In genomic region chr11:102819783-102820385, GRCm38 (mm10) we compare ENCODE assay signal across 10 mouse cellular contexts. TPM values are rescaled to one million over a fixed set of nuclear protein-coding genes. Genes with fewer than 3 reads are reported as not detected.
DNase-seq lines count a peak whose midpoint lies in the region; ATAC-seq and TF ChIP-seq lines count a peak whose summit lies in the region.
"Had no signal": no experiment of that assay in that cellular context is flagged by ENCODE, and none has a peak within 500 bp of the region (broad histone marks: within the 10 kb centered on the region; RNA-seq: fewer than 3 reads in every experiment).

No protein-coding gene starts in this region.

- intact Hi-C loops in heart, postnatal 10 days (cut with DNase I): no loop called here

- no peaks in the 10 kb centered on the region for H3K36me3 ChIP-seq in heart, embryonic 15.5 days
- H3K36me3 ChIP-seq in ES-E14 (ENCODE audit: control insufficient read depth, insufficient read depth, low read length, poor library complexity, severe bottlenecking): no peaks in the 10 kb centered on the region
- no peaks in the 10 kb centered on the region for H3K36me3 ChIP-seq in forebrain, embryonic 14.5 days (ENCODE audit: control insufficient read depth, insufficient read depth, low read length)
- H3K36me3 ChIP-seq in liver, embryonic 15.5 days (replicated peaks): no peaks in the 10 kb centered on the region

- H3K9me3 ChIP-seq in heart, embryonic 15.5 days (replicated peaks): no peaks in the 10 kb centered on the region
- H3K9me3 ChIP-seq in ES-E14 (ENCODE audit: control insufficient read depth, insufficient read depth, low read depth, low read length): no peaks in the 10 kb centered on the region
- no peaks in the 10 kb centered on the region for H3K9me3 ChIP-seq in forebrain, embryonic 14.5 days (replicated peaks; ENCODE audit: control insufficient read depth, low read length)
- no peaks in the 10 kb centered on the region for H3K9me3 ChIP-seq in liver, embryonic 15.5 days (replicated peaks)

- peak overlapping the region; percentile 89 for H3K4me2 ChIP-seq in heart, embryonic 15.5 days
- peak overlapping the region; percentile 92 for H3K4me2 ChIP-seq in forebrain, embryonic 14.5 days (ENCODE audit: low read length)
- H3K4me2 ChIP-seq in liver, embryonic 15.5 days: peak overlapping the region; percentile 69; the same call in 1 of the 2 replicates

- H3K4me1 ChIP-seq in heart, embryonic 15.5 days (replicated peaks): peaks cover 22% of the 10 kb centered on the region
- peaks cover 9% of the 10 kb centered on the region in 2 experiments for H3K4me1 ChIP-seq in ES-E14 (ENCODE audit: control insufficient read depth in 2 of 2, insufficient read depth in 2 of 2, low read length in 2 of 2, poor library complexity in 1 of 2)
- peaks cover 21% of the 10 kb centered on the region for H3K4me1 ChIP-seq in forebrain, embryonic 14.5 days (ENCODE audit: control insufficient read depth, insufficient read depth, low read length)
- H3K4me1 ChIP-seq in liver, embryonic 15.5 days (replicated peaks): peaks cover 11% of the 10 kb centered on the region

- WGBS in heart, embryonic 15.5 days: 13% methylated on average over 14 of the region's 14 CpGs
- 4% methylated on average over 14 of the region's 14 CpGs for WGBS in forebrain, embryonic 14.5 days
- 6% methylated on average over 14 of the region's 14 CpGs for WGBS in liver, embryonic 15.5 days (ENCODE audit: insufficient replicate concordance)

- H3K27ac ChIP-seq in heart, embryonic 15.5 days: peak overlapping the region; percentile 99
- H3K27ac ChIP-seq in ES-E14 (ENCODE audit: insufficient read depth, low read depth, low read length, poor library complexity, severe bottlenecking): peak overlapping the region; percentile 100
- peak overlapping the region; percentile 96; the same call in 1 of the 2 replicates for H3K27ac ChIP-seq in forebrain, embryonic 14.5 days (ENCODE audit: low read depth, low read length)
- no peak overlapping the region for H3K27ac ChIP-seq in liver, embryonic 15.5 days (replicated peaks)

- H3K4me3 ChIP-seq in heart, embryonic 15.5 days: peak overlapping the region; percentile 80
- peak overlapping the region; percentile 86 to 99 for H3K4me3 ChIP-seq in ES-E14 (ENCODE audit: insufficient read depth in 1 of 2, low read depth in 1 of 2, low read length in 2 of 2, poor library complexity in 1 of 2, severe bottlenecking in 1 of 2)
- peak overlapping the region; percentile 87 for H3K4me3 ChIP-seq in forebrain, embryonic 14.5 days (ENCODE audit: low read depth, low read length)
- H3K4me3 ChIP-seq in liver, embryonic 15.5 days (replicated peaks): peak overlapping the region; percentile 51; the same call in 1 of the 2 replicates

- no peak for ATAC-seq in heart, embryonic 15.5 days (replicated peaks; ENCODE audit: insufficient number of reproducible peaks, insufficient read depth, low FRiP score, low read depth)
- no peak for ATAC-seq in forebrain, embryonic 14.5 days
- no peak for ATAC-seq in liver, embryonic 15.5 days (ENCODE audit: insufficient read depth)

- no peak for DNase-seq in heart, postnatal 10 days
- DNase-seq in ES-E14 (ENCODE audit: low read depth, low spot score): no peak
- DNase-seq in forebrain, embryonic 14.5 days (ENCODE audit: low spot score): no peak
- DNase-seq in ovary, postnatal 14 days (ENCODE audit: low spot score): no peak
- DNase-seq in gastrocnemius, adult 8-10 months (ENCODE audit: low spot score in 2 of 2): no peak
- DNase-seq in kidney, adult 8-10 months: no peak

- H3K27me3 ChIP-seq in heart, embryonic 15.5 days: no peaks in the 10 kb centered on the region
- H3K27me3 ChIP-seq in forebrain, embryonic 14.5 days (replicated peaks; ENCODE audit: control insufficient read depth, insufficient read depth, low read length): no peaks in the 10 kb centered on the region
- H3K27me3 ChIP-seq in liver, embryonic 15.5 days: peaks cover 85% of the 10 kb centered on the region

- peak overlapping the region; percentile 99 for H3K9ac ChIP-seq in heart, embryonic 15.5 days
- no peak overlapping the region for H3K9ac ChIP-seq in ES-E14 (ENCODE audit: insufficient read depth, low read depth, low read length, poor library complexity, severe bottlenecking)
- H3K9ac ChIP-seq in forebrain, embryonic 14.5 days (ENCODE audit: low read length): peak overlapping the region; percentile 94
- H3K9ac ChIP-seq in liver, embryonic 15.5 days: no peak overlapping the region

- in situ Hi-C loops in ES-E14 (cut with MboI; ENCODE audit: low sequenced_read_pairs in 2 of 2, unreplicated experiment in 2 of 2): no loop called here

TF ChIP-seq in ES-E14, 5 proteins besides CTCF, POLR2A, EP300 and RAD21:
- TF ChIP-seq HCFC1 (IDR thresholded peaks at IDR 0.05; ENCODE audit: borderline replicate concordance, insufficient read depth, low read length) (no peak; the same call in 1 of the 2 replicates), MAFK (IDR thresholded peaks at IDR 0.05; ENCODE audit: insufficient read depth, low read depth, low read length) (no peak), ZC3H11A (IDR thresholded peaks at IDR 0.05; ENCODE audit: borderline replicate concordance, low read depth, low read length) (no peak), CHD2 (IDR thresholded peaks at IDR 0.05; ENCODE audit: low read depth, low read length) (no peak), ZNF384 (IDR thresholded peaks at IDR 0.05; ENCODE audit: low read depth, low read length) (no peak)

RNA-seq across cellular contexts. Expression of gene Gjc1, which starts 0.4 kb away (rescaled TPM):
- 46.6 and 48.5 TPM in 2 replicates for polyA plus RNA-seq in heart, embryonic 15.5 days (2015; fragmentation: Nextera tagmentation; extraction: Ambion mirVana)
- 10 to 100 TPM; 57.7 to 74.8 TPM for total RNA-seq in heart, postnatal 10 days (2021)
- total RNA-seq in ES-E14 (2012; rRNA removed): 74.8 and 77.1 TPM in 2 replicates
- 41.5 and 47.0 TPM in 2 replicates for polyA plus RNA-seq in forebrain, embryonic 14.5 days (2014; fragmentation: Nextera tagmentation; extraction: Ambion mirVana)
- polyA plus RNA-seq in liver, embryonic 15.5 days (2015; fragmentation: Nextera tagmentation; extraction: Ambion mirVana): 1.4 and 1.6 TPM in 2 replicates
- 1 to 10 TPM; 3.0 to 4.7 (median 3.4) TPM for total RNA-seq in gastrocnemius, adult 8-10 months (2022)
- total RNA-seq: MEL had no signal

RNA-seq across cellular contexts. Expression of gene Higd1b, which starts 15.8 kb away (rescaled TPM):
- 3.3 and 4.3 TPM in 2 replicates for polyA plus RNA-seq in heart, embryonic 15.5 days (2015; fragmentation: Nextera tagmentation; extraction: Ambion mirVana)
- total RNA-seq in heart, postnatal 10 days (2021): 10 to 100 TPM; 19.0 to 23.1 TPM
- total RNA-seq in ES-E14 (2012; rRNA removed): 1.0 TPM in 1 of 2 replicates, not detected in the other
- 6.2 and 7.9 TPM in 2 replicates for polyA plus RNA-seq in forebrain, embryonic 14.5 days (2014; fragmentation: Nextera tagmentation; extraction: Ambion mirVana)
- polyA plus RNA-seq in liver, embryonic 15.5 days (2015; fragmentation: Nextera tagmentation; extraction: Ambion mirVana): not detected in 2 replicates
- 1 to 10 TPM; 1.3 to 2.9 (median 2.2) TPM for total RNA-seq in gastrocnemius, adult 8-10 months (2022)
- total RNA-seq: MEL had no signal
- polyA plus RNA-seq: small intestine, adult 2 months had no signal

RNA-seq across cellular contexts. Expression of gene Adam11, which starts 58.6 kb away (rescaled TPM):
- 5.5 and 6.7 TPM in 2 replicates for polyA plus RNA-seq in heart, embryonic 15.5 days (2015; fragmentation: Nextera tagmentation; extraction: Ambion mirVana)
- 1 to 10 TPM; 5.8 TPM for total RNA-seq in heart, postnatal 10 days (2021)
- 1.7 and 2.5 TPM in 2 replicates for total RNA-seq in ES-E14 (2012; rRNA removed)
- polyA plus RNA-seq in forebrain, embryonic 14.5 days (2014; fragmentation: Nextera tagmentation; extraction: Ambion mirVana): 10.0 and 12.5 TPM in 2 replicates
- polyA plus RNA-seq in liver, embryonic 15.5 days (2015; fragmentation: Nextera tagmentation; extraction: Ambion mirVana): 0.08 and 0.26 TPM in 2 replicates
- total RNA-seq in gastrocnemius, adult 8-10 months (2022): under 1 TPM; 0.19 to 0.34 (median 0.23) TPM

Comparison
In these comparisons a context has a peak if more than half of its experiments do, and no peak if none do; other contexts are left out.
1. H3K9ac ChIP-seq: peak in heart, embryonic 15.5 days (single experiment) and forebrain, embryonic 14.5 days (single experiment); none in ES-E14 (single experiment) and liver, embryonic 15.5 days (single experiment).
2. RNA of gene Gjc1, which starts 0.4 kb away (total RNA-seq): 74.8 to 77.1 TPM in ES-E14 and 57.7 to 74.8 TPM in heart, postnatal 10 days; 3.0 to 4.7 TPM in gastrocnemius, adult 8-10 months; every median in the first group is over 10 times any median in the second.
3. Peak in every context shown above with its lines, with median percentiles within 50 percentile points of each other: H3K4me2 ChIP-seq and H3K4me3 ChIP-seq.